Mouse (Mus musculus) right cerebral cortex, postnatal 25 days (tissue): ENCODE measurements at regions not wholly inside any gene's neighbourhood (a gene's known extent, or its start where the extent isn't known, plus 50 kb on each side); places are given as distances from the start of the nearest gene placed in this dataset.

Source experiments
- DNase-seq: peaks from one replicate; pipeline ENCODE4 v3.0.0; 2022

DNA sequence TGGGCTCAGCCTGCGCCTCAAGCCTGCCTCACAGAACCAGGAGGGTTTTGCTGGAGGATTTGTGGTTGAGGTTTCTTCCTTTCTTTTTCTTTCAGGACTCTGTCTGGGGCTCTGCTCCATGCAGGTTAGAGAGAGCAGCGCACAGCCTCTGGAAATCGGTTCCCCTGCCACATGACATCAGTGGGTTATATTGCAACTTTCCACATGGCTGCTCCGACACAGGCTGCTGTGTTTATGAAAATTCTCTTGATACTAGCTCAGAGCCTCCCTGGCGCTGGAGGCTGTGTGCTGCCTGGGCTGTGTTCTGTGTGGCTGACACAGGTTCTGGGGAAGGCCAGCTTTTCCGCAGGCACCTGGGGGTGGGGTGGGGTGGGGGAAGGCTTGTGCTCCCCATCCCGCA lies 178.7 kb upstream of the Gm4791 start:
- DNase-seq, result no peak

DNA sequence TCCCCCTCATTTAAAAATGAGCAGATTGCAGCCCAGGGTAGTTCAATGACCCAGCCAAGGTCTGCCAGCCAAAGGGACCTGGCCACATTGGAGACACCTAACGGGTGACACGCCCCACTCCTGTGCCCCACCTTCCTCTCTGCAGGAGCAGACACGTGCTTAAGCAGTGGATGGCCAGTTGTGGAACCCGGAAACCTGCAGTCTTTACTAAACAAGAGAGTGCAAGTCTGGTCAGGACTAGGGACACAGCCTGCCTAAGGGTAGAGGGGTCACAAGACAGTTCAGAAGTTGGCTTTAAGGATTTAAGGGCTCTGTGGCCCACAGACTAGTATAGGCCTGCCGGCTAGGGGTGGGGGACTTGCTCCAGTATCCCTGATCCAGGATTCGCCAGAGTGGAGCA lies 179.2 kb upstream of the Gm4791 start:
- DNase-seq, result no peak

DNA sequence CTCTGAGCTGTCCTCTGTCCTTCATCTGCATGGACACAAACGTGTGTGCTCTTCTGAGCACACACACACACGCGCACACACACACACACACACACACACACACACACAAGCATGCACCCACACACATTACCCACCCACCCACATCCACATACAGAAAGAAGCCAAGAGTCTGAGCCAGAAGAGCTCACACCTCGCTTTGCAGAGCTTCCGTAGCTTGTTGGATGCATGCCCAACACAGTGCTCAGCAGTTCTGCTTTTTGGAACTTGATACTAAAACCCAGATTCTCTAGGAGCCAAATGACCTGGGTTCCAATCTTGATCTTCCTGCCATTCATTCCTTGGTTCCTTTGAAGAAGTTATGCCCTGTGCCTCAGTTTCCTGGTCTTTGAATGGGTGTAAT lies 182.4 kb upstream of the Gm4791 start:
- peak; percentile 43 for DNase-seq

DNA sequence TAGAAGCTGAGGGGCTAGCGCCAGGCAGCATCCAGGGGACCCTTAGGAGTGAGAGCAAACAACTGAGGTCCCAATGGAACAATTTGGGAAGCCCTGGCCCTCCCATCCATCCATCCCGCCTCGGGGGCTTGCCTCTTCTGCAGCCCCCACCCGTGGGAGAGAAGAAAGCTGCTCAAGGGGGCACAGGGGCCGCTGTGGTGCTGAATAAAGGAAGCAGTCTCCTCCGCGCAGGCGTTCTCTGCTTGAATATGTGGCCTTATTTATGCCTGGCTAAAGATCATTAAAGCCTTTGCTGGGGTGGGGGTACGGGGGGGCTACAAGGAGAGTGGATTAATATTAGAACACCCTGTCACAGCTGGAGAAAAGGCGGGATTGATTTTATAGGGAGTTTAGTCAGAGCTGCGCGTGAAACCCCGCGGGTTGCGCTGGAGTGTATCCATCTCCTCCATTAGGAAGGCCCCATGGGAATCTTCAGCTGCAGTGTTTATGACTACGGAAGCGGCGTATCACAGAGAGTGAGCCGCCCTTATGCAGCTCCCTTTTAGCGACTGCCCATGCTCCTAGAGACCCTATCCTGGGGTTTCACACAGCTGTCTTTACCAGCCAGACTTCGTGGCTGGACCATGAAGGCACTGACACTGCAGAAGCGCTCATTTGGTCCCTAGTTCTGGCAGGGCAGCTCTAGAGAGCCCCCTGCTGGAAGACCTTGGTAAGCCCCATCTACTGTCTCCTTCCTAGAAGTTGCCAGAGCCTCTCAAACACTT lies 183.9 kb upstream of the Gm4791 start:
- peak; percentile 74 for DNase-seq

DNA sequence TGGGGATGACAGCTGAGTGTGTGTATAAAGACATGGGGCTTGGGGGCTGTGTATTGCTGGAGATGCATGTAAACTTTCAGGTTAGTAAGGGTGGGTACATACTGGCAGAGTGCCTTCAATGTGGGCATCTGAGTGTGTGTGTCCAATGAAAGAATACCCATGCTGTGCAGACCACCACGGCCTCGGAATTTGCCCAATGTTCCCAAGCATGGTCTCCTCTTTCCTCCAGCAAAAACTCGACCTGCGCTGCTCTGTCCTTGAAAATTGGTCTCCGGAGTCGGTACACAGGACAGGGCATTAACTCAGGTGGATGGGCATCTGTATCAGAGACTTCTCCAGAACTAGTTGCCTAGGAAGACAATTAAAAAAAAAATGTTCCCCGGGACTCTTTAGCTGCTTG lies 188.3 kb upstream of the Gm4791 start:
- DNase-seq, result no peak

DNA sequence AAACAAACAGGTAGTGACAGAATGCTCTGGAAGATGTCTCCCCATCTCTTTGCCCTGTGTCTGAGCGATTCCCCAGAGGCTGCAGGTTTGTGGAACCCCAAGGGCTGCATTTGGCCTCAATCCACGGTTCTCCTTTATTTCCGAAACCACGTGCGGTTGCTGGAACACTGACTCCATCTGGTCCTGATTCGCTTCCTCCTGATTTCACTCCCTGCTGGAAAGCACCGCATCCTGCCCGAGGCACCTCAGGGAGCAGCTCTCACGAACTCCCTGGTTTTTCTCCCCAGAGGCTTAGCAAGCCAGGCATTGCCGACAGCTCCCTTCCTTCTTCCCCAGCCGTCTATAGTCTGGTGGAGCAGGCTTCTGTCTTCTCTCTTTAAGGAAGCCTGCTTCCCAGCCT lies 203.1 kb upstream of the Gm4791 start:
- no peak for DNase-seq

DNA sequence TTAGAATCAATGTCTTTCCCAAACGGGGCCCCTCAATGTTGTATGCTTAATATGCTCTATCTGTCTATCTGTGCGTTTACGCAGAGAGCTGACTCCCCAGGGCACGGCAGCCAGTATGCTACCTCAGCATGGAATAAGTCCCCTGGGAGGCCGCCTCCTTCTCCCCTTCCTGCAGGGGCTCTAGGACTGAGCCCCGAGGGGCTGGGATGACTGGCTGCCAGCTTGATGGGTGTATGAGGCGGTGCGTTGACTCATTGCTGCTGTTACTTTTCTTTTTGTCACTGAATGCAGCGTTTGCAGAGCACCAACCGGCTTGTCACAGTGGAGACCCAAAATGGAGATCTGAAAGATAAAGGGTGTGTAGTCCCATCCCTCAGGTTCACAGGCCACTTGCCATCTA lies 209.5 kb upstream of the Gm4791 start:
- peak; percentile 50 for DNase-seq

DNA sequence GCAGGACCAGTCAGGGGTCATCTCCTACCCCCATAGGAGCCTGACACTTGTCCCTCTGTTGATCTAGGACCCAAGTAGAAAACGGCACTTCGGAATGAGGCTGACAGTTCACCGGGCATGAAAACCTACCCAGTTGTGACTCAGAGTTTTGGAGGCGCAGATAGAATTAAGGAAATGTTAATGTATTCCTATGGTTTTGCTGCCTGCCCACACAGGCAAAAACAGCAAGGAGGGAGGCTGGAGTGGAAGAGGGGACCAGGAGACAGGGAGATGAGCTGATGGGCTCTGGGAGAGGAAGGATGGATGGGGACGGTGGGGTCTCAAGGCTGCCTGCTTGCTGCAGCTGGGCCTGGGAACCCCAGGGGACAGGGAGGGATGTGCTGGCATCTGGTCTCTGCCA lies 210.1 kb upstream of the Gm4791 start:
- DNase-seq, result peak; percentile 68

DNA sequence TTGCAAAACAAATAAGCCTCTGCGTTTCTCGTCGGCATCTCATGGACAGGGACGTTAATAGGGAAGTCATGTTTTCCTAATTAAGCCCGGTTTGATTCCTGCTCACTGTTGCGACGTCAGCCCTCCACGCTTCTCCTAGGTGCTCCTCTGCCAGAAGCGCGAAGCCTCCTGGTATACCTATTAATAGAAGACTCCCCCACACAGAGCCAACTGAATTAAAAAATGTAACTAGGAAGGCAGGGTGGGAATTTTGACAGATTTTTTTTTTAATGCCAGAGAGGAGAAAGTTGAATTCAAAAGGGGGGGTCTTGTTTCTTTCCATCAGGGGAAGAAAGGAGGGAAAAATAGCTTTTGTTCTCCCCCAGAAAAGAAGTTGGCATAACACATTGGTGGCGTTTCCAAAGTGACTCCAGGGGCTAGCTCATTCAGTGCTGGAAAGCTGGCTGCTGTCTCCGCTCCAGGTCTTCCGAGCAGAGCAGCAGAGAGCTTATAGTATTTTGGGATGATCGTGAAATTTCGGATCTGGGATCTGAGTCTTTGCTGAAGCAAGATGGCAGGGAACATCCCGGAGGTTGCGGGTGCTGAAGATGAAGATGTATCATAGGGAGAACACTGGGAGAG lies 214.1 kb upstream of the Gm4791 start:
- peak; percentile 55 for DNase-seq

DNA sequence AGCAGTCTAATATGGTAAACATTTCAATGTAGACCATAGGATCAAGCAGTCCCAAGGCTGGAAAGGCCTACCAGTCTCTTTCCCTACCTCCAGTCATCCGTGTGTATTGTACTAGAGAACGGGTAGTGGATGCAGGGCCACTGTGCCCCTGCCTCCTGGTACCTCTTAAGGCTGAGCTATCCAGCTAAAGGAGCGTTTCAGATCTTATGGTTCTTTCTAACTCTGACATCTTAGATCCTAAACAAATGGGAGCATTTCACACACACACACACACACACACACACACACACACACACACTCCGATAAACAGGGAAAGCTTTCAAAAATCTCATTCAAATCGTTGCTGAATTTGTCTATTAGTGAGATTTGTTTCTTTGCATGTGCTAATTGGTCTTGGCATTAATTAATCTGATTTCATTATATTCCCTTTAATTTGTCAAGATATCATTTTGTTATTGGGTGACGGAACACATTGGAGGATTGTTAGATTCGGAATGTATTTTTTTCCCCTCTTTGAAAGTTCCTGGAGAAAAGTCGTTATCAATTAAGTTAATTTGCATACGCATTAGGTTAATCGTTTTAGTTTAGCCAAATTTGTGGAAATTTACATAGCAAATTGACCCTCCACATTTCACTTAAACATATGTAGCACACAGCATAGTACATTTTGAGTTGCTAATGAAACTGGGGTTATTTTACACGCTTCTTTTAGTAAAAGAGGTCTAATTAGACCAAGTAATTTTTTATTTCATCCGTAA lies 214.8 kb upstream of the Gm4791 start:
- DNase-seq, result no peak

DNA sequence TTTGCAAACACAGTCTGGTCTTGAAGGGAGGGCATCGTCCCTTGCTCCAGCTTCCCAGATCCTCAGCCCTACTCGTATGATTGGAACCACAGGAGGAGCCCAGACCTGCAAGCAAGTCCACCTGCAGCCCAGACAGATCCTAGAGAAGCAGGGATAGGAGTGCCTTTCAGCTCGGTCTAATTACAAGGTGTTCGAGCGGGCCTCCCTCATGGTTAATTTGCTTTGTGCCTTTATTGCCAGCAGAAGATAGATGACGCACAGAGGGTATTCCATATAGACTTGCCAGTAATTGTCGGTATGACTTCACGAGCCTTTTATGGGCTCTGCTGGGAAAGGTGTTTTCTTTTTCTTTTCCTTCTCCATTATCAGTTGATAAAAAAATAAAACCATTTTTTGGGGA lies 216.9 kb upstream of the Gm4791 start:
- DNase-seq, result no peak

DNA sequence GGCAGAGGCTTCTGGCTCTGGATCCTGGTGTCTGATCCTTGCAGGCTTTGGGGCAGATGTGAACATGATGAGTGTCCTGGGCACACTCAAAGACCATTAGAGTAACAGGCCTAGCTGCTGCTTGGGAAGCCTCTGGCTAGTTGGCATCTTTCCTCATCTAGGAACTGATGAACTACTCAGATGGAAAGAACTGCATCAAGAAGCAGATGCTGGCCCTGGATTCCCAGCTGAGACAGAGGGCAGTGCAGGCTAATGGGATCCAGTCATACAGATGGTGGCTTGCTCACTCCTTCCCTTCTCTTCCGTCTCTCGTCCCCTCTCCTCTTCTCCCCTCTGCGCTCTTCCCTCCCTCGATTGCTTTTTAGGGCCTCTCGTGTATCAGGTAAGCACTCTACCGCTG lies 219.8 kb upstream of the Gm4791 start:
- DNase-seq, result no peak

DNA sequence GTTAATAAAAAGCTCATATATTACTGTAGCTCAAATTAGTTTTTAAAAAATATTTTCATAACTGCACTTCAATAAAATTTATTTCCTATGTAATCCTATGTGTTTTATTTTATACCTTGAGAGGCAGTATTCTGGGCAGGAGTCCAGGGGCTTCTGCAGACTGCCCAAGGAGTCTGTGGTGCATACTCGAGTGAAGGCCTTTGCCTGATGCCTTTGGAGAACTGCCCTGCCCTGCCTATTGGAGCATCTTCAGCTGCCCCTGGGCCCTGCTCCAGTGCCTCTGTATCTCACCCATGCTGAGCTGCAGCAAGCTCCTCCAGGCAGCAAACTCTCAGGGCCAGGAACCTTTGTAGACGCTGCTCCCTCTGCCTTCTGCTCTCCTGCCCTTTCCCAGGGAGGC lies 223.7 kb upstream of the Gm4791 start:
- no peak for DNase-seq

DNA sequence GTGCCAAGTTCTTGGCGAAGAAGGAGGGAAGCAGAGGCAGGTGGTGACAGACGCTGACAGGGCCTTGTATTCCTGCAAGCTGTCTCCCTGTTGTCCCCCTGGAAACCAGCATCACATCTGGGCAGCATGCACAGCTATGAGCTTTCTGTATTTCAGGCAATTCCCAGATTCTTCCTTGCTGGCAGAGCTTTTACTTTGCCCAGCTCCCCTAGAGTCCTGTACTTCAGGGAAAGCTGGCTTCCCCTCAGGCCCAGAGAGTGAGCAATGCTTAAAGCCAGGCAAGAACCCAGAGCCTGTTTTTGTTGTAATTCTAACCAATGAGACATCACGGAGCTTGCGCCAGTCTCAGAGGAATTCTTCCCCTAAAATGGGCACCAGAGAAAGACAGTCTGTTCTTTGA lies 238.3 kb upstream of the Gm4791 start:
- DNase-seq, result no peak

DNA sequence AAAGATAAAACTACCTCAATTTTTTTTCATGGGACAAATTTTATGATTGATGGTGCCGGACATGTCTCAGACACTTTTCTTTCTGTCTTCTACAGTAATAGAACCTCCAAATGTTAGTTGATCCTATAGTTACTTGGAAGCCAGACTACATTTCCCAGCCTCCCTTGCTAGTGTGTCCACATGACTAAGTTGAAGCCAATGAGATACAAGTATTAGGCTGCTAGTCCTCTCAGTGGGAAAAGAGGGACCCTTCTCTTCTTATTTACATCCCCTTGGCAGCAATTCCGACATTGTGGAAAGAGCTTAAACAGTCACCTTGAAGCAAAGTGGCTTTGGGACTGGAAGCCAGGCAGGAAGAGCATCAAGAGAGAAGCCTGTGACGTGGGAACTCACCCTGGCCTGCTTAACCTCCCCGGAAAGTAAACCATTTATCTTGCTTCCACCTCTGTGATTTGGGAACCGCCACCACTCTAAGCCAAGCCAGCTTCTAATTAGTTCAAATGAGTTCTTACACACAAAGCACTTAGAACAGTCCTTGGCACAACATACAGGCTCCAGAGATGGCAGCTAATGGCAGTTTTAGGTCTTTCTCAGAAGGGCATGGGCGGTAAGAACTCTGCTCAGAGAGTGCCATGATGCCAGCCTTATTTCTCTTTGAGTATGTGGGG lies 241.4 kb upstream of the Gm4791 start:
- DNase-seq, result no peak

DNA sequence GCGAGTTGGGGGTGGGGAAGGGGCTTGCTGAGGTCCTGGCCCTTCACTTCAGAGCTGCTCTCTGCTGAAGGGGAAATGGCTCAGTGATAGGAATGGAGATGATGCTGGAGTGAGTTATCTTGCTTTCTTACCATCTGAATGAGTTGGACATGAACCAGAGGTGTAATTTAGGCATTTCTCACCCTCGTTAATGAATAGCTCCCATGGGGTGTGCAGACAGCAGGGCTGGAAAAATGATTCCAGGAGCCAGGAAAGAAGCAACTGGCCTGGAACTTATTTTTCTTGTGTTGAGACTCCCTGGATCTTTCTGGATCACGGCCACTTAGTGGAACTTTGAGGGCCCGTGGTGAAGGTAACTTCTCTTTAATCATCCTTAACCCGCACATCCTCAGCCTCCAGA lies 246.6 kb upstream of the Gm4791 start:
- DNase-seq, result no peak

DNA sequence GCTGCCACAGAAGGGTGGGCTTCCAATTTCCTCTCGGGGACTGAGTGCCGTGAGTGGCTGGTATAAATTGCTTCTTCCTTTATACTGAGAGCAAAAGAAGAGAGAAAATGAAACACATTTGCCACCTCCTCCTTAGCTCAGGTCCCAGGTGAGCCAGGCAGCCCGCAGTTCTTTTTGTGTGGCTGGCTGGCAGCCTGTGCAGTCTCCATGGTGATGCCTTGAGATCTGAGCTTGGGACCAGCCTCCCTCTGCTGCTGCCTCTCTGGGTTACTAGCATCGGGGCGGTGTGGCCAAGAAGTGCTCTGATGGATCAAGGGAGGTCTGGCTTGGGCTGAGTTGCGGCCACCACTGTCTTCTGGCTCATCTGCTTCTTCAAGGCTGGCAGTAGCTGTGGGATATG lies 249.1 kb upstream of the Gm4791 start:
- no peak for DNase-seq

DNA sequence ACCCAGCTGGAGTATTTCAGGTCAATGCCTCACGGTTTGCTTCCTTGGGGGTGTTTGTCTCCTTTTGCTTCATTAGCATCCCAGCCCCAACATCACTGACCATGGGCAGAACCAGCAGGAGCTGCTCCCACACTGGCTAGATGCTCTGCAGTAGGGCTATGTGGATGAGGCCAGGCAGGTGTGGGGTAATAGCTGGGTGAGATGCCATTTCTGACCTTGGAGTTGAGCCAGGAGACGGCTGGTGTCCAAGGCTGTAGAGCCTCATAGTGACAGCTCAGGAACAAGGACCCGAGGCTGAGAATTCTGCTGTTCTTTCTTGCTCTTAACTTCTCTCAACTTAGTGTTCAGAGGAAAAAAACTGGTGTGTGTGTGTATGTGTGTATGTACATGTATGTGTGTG lies 252.3 kb upstream of the Gm4791 start:
- DNase-seq, result no peak

DNA sequence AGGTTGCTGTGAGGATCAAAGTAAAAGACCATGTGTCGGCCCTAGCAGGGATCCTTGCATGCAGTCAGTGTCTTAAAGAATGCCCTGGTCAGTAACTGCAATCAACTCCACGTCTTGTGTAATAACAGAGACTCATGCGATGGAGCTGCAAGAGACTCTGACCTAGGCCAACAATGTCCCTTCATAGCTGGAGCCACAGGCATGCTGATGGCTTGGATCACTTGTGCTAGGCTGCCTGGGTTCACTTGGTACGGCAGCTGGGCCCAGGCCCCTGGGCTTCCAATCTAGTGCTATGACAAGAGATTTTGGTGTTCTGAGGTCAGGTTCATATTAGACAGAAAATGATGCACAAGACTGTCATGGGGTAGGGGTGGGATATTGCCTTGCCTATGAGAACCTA lies 258.0 kb upstream of the Gm4791 start:
- DNase-seq, result peak; percentile 1

DNA sequence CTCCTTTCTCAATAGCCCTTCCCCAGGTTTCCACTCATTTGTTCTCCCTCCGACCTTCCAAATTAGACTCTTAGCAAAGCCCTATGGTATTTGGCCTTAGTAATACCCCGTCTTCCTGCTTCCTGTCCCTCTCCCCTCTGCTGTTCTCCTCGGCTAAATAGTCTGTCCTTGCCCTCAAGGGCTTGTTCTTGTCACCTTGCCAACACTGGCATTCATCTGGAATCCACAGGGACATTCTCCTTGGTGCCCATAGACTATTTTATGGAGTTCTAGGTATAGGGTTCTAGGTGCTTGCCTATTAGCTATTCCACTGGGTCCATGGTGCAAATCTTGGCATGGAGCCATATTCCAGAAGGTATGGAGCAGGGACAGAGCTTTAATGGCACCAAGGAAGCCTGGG lies 259.2 kb upstream of the Gm4791 start:
- DNase-seq, result no peak

DNA sequence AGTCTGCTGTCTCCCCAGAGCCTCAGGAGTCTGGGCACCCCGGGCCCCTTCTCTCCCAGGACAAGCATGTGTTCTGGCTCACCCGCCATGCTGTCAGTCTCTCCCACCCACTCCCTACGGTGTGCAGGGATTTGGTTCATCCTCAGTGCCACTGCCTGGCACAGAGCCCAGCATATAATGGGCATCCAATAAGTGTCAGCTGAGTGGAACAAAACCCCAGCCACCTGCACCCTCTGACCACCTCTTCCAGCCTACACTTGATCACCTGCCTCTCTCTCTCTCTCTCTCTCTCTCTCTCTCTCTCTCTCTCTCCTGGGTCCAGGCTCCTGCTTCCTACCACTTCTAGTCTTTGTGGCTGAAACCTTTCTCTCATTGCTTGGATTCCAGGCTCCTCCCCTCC lies 259.9 kb upstream of the Gm4791 start:
- peak; percentile 18 for DNase-seq

DNA sequence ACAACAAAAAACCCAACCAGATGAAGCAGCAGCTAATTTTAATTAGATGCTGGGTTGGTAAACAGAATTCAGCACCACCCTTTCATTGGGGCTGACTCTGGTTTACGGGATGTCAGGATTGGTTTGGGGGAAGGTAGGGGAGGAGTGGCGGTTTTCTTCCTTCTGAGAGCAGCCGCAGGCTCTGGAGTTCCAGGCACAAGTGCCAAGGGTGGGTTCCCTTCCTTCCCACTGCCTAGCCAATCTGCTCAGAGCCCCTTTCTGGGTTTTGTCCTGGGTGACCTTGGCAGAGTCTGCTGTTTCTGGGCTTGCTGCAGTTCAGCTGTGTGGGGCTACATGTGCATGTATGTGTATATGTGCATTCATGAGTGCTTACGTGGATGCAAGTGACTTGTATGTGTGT lies 260.5 kb upstream of the Gm4791 start:
- peak; percentile 5 for DNase-seq

DNA sequence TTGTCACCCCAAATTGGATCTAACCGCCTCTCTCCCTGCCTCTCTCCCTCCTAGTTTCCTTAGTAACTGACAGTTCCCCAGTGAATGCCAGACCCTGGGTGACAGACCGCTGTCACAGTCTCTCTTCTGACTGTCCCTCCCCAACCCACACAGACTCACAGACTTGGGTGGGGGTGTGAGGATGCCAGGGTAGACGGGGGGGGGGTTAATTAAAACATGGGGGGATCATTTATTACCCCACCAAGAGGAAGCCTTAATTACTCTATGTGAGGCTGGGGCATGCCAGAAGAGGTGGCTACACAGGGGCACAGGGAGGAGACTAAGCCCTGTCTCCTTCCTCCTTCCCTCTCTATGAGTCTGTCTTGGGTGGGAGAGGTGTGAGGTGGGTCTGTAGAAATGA lies 261.1 kb upstream of the Gm4791 start:
- no peak for DNase-seq

DNA sequence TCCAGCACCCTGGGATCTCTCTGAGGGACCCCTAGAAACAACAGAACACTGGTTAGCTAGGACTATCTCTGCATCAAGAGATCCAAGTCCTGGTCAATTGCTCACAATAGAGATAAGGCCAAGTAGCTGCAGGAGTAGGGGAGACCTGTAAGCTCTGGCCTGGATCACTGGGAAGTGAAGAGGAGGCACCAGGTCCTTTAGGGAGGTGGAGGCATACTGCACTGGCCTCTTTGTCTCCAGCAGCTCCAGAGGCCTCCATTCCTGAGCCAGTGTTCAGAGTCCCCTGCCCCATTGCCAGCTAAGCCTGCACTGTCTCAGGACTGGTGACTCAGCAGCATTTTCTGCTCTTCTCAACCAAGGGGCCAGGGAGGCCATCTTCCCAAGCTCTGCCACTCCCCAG lies 262.3 kb upstream of the Gm4791 start:
- DNase-seq, result no peak
